Mouse (Mus musculus) kidney, postnatal 36 days (tissue): ENCODE measurements around the gene Psmd6.

Source experiments
- DNase-seq, 2 experiments: peaks; one replicate each; pipeline ENCODE4 v3.0.0; 2021 to 2022; ENCODE audit warnings: mixed read lengths in 2 of 2

Gene Psmd6

GRCm38 (mm10) chr14:14064486-14065141 is 56.2 kb downstream of the Psmd6 start:
- DNase-seq = peak; percentile 27

- no peak for DNase-seq
These were observed 57.4 kb downstream of the Psmd6 start for GRCm38 (mm10) chr14:14063382-14063781.

- DNase-seq = no peak
These were observed 58.1 kb downstream of the Psmd6 start for GRCm38 (mm10) chr14:14062531-14063245.
